Mouse (Mus musculus): ENCODE measurements around the gene Dbh. TPM values are rescaled to one million over a fixed set of nuclear protein-coding genes. Genes with fewer than 3 reads are reported as not detected.

The Dbh gene
- total RNA-seq (2014; rRNA removed; ENCODE audit: low replicate concordance) (not detected in 2 replicates), polyA plus RNA-seq (2015; fragmentation: Nextera tagmentation; extraction: Ambion mirVana) (1.7 TPM in 2 replicates)

DNA sequence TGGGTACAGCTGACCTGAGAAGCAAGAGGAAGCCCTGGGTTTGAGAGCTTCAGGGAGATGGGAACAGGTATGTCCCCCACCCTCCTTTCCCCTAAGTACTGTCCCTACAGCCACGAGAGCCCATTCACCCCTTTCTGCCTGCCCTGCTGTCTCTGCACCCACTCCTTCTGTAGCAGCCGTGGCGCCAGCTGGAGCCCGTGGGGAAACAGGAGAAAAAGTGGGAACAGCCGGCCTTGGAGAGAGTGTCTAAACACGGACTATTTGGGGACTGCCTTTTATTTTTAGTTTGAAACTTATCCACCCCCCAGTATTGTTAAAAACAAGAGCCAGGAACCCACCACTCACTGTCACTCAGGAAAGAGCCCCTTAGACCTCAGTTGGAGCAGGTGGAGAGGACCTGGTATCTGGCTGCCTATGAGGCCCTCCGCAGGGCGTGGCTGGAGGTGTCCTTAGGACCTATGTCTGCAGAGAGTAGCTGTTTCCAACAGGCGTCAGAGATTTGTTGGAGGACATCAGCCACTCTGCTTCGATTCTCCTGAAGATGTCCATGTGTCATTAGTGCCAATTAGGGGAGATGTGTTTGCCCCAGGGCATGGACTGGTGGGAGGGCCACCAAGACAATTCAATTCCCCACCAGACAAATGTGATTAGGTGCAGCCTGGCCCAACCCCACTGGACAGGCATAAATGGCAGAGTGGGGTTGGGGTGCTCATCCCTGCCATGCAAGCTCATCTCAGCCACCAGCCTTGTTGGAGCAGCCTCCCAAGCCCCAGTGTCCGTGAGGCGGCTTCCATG lies at the start of gene Dbh:
Gene Dbh, plus strand, starts transcription at position 438 of the 795 bp plus-strand sequence.
- Histone ChIP-seq H3K4me1 (ENCODE audit: control insufficient read depth, insufficient read depth) (no peaks in the 10 kb centered on the region), H3K4me2 (ENCODE audit: low read depth, low read length) (no peak within 1 kb of the TSS), H3K27me3 (ENCODE audit: control insufficient read depth, insufficient read depth, low read length) (no peaks in the 10 kb centered on the region), H3K27ac (ENCODE audit: low read depth) (no peak within 1 kb of the TSS), H3K4me3 (ENCODE audit: low read depth, low read length) (no peak within 1 kb of the TSS), H3K36me3 (replicated peaks; ENCODE audit: control insufficient read depth, insufficient read depth, low read length) (no peaks in the 10 kb centered on the region), H3K9me3 (replicated peaks; ENCODE audit: control insufficient read depth, low read length) (no peaks in the 10 kb centered on the region), H3K9ac (replicated peaks; ENCODE audit: low read depth, low read length) (no peak within 1 kb of the TSS)
- ATAC-seq (ENCODE audit: insufficient read depth, low read depth) (no peak), DNase-seq (ENCODE audit: low spot score) (no peak)
- 81% methylated on average over 12 of the region's 12 CpGs for WGBS
- TF ChIP-seq EP300 (IDR thresholded peaks at IDR 0.05; ENCODE audit: low read depth) (no peak), CTCF (IDR thresholded peaks at IDR 0.05; ENCODE audit: low read depth) (no peak)

DNA sequence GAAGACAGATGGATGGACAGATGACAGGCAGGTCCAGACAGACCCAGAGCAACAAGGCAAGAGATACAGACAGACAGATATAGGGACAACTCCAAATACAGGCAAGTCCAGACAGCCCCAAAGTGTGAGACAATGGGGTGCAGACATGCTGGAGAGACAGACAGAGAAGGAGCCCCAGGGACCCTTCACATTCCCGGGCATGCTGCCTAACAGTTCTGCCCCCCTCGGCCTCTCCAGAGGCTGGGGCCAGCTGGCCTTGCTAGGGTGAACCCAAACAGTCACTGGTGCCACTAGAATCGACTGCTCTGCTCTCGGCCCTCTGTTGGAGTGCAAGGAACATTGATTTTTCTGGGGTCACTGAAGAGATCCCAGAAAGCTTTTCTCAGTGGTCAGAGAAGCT lies 46.6 kb upstream of the Dbh start:
- TF ChIP-seq EP300 (IDR thresholded peaks at IDR 0.05; ENCODE audit: low read depth) (no peak), CTCF (IDR thresholded peaks at IDR 0.05; ENCODE audit: low read depth) (no peak)
- Histone ChIP-seq H3K4me3 (ENCODE audit: low read depth, low read length) (no peak overlapping the region), H3K36me3 (replicated peaks; ENCODE audit: control insufficient read depth, insufficient read depth, low read length) (no peaks in the 10 kb centered on the region), H3K9ac (replicated peaks; ENCODE audit: low read depth, low read length) (no peak overlapping the region), H3K4me1 (ENCODE audit: control insufficient read depth, insufficient read depth) (peaks cover 38% of the 10 kb centered on the region), H3K9me3 (replicated peaks; ENCODE audit: control insufficient read depth, low read length) (no peaks in the 10 kb centered on the region), H3K27me3 (ENCODE audit: control insufficient read depth, insufficient read depth, low read length) (no peaks in the 10 kb centered on the region), H3K4me2 (ENCODE audit: low read depth, low read length) (no peak overlapping the region), H3K27ac (ENCODE audit: low read depth) (no peak overlapping the region)
- DNase-seq (ENCODE audit: low spot score) = no peak
- ATAC-seq (ENCODE audit: insufficient read depth, low read depth) = no peak
- WGBS = 21% methylated on average over 4 of the region's 4 CpGs

DNA sequence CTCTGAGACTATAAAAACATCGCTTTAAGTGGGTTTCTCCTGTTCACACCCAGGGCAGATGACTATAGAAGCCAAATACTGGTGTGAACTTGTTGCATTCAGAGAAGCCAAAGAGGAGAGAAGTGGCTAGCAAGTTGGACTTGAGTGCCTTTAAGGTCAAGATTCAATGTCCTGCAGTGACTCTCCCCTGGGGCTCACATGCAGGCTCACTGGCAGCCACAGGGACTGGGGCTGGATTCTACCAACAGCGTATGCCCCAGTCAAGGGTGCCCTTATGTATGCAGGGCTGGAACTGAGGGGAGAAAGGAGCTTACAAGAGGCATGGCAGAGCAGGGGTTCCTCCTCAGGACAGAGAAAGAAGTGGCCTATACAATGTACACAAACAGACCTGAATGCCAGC lies 45.3 kb upstream of the Dbh start:
- Histone ChIP-seq H3K36me3 (replicated peaks; ENCODE audit: control insufficient read depth, insufficient read depth, low read length) (no peaks in the 10 kb centered on the region), H3K4me1 (ENCODE audit: control insufficient read depth, insufficient read depth) (peaks cover 38% of the 10 kb centered on the region), H3K9me3 (replicated peaks; ENCODE audit: control insufficient read depth, low read length) (no peaks in the 10 kb centered on the region), H3K4me3 (ENCODE audit: low read depth, low read length) (no peak overlapping the region), H3K27ac (ENCODE audit: low read depth) (peak overlapping the region; percentile 41; the same call in 1 of the 2 replicates), H3K4me2 (ENCODE audit: low read depth, low read length) (no peak overlapping the region), H3K27me3 (ENCODE audit: control insufficient read depth, insufficient read depth, low read length) (no peaks in the 10 kb centered on the region), H3K9ac (replicated peaks; ENCODE audit: low read depth, low read length) (no peak overlapping the region)
- DNase-seq (ENCODE audit: low spot score) = no peak
- ATAC-seq (ENCODE audit: insufficient read depth, low read depth) = no peak
- no peak for TF ChIP-seq EP300 (IDR thresholded peaks at IDR 0.05; ENCODE audit: low read depth)
- no peak for TF ChIP-seq CTCF (IDR thresholded peaks at IDR 0.05; ENCODE audit: low read depth)
- WGBS = 87% methylated on average over 2 of the region's 2 CpGs

DNA sequence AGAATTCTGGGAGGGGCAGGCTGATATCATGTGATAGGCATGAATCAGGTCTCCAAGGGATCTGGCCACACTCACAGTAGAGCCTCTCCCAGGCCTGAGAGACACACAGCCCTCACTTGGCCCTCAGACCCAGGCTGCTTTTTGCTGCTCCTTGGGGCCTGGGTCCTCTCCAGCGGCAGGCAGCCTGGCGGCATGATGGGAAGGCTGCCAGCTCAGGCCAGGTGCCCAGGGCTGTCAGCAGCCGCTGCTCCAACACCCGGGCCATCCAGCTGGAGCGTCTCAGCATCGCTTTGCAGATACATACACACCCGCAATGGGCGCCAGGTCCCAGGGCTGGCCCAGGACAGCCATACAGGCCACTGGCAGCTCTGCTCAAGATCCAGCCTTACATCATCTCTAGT lies 44.8 kb upstream of the Dbh start:
- H3K36me3 ChIP-seq (replicated peaks; ENCODE audit: control insufficient read depth, insufficient read depth, low read length) = no peaks in the 10 kb centered on the region
- no peak overlapping the region for H3K4me3 ChIP-seq (ENCODE audit: low read depth, low read length)
- no peaks in the 10 kb centered on the region for H3K27me3 ChIP-seq (ENCODE audit: control insufficient read depth, insufficient read depth, low read length)
- H3K4me1 ChIP-seq (ENCODE audit: control insufficient read depth, insufficient read depth) = peaks cover 38% of the 10 kb centered on the region
- 22% methylated on average over 8 of the region's 8 CpGs for WGBS
- peak overlapping the region; percentile 41 for H3K27ac ChIP-seq (ENCODE audit: low read depth)
- DNase-seq (ENCODE audit: low spot score) (peak; percentile 44), ATAC-seq (ENCODE audit: insufficient read depth, low read depth) (peak; percentile 82)
- H3K9ac ChIP-seq (replicated peaks; ENCODE audit: low read depth, low read length) = no peak overlapping the region
- TF ChIP-seq CTCF (IDR thresholded peaks at IDR 0.05; ENCODE audit: low read depth) (no peak), EP300 (IDR thresholded peaks at IDR 0.05; ENCODE audit: low read depth) (no peak)
- no peak overlapping the region for H3K4me2 ChIP-seq (ENCODE audit: low read depth, low read length)
- no peaks in the 10 kb centered on the region for H3K9me3 ChIP-seq (replicated peaks; ENCODE audit: control insufficient read depth, low read length)

DNA sequence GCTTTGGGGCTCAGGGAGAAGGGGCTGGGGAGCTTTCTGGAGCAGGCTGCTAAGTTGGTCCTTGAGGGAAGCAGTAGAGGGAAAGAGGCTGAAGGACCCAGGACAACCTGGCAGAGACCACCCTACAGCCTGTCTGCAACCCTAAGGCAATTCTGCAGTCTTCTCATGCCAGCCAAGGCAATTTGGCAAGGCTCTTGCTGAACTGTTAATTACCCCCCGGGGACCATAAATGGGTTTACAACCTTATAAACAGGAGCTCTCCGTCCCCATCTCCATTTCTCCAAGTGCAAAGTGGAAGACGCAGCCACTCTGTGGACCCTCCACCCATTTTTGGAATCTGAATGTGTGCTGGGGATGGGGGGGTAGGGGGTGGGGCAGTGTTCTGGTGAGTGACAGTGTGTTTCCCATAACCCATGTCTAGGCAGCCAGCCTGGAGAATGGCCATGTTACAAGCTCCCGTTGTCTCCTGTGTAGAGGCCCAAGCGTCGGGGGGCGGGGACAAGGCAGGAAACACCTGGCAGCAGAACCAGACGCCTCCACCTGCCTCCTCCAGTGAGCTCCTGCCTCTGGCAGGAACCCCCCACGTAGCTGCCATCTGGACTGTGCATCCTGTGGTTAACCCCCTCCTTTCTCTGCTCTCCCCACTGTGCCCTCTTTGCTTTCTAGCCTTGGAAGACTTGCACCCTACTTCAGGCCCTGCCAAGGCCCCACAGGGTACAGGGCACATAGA lies 43.2 kb upstream of the Dbh start:
- H3K27ac ChIP-seq (ENCODE audit: low read depth) = peak overlapping the region; percentile 14; the same call in 1 of the 2 replicates
- no peaks in the 10 kb centered on the region for H3K36me3 ChIP-seq (replicated peaks; ENCODE audit: control insufficient read depth, insufficient read depth, low read length)
- H3K9ac ChIP-seq (replicated peaks; ENCODE audit: low read depth, low read length) = no peak overlapping the region
- no peak for TF ChIP-seq CTCF (IDR thresholded peaks at IDR 0.05; ENCODE audit: low read depth)
- TF ChIP-seq EP300 (IDR thresholded peaks at IDR 0.05; ENCODE audit: low read depth) = no peak
- no peaks in the 10 kb centered on the region for H3K27me3 ChIP-seq (ENCODE audit: control insufficient read depth, insufficient read depth, low read length)
- DNase-seq (ENCODE audit: low spot score) (no peak), ATAC-seq (ENCODE audit: insufficient read depth, low read depth) (no peak)
- no peak overlapping the region for H3K4me3 ChIP-seq (ENCODE audit: low read depth, low read length)
- 46% methylated on average over 9 of the region's 9 CpGs for WGBS
- H3K4me1 ChIP-seq (ENCODE audit: control insufficient read depth, insufficient read depth) = peaks cover 43% of the 10 kb centered on the region
- H3K4me2 ChIP-seq (ENCODE audit: low read depth, low read length) = no peak overlapping the region; the same call in 1 of the 2 replicates
- H3K9me3 ChIP-seq (replicated peaks; ENCODE audit: control insufficient read depth, low read length) = no peaks in the 10 kb centered on the region

Measured in heart, postnatal 0 days (tissue).